Mouse (Mus musculus) embryonic facial prominence, embryonic 10.5 days (tissue): ENCODE data around the gene Stam2. TPM values are rescaled to one million over a fixed set of nuclear protein-coding genes. Genes with fewer than 3 reads are reported as not detected.
A peak's percentile ranks its signal among the peaks of the same experiment; 100 is the strongest.

ENCODE experiments used
- DNase-seq: peaks from one replicate; pipeline ENCODE4 v3.0.0-alpha.2; 2017; ENCODE audit warnings: low spot score
- H3K27ac ChIP-seq: fragments of 300-500 bp; sonication (generic); replicated peaks from 2 replicates; pipeline ENCODE4 v1.5.1; 2016; ENCODE audit warnings: mild to moderate bottlenecking
- H3K27me3 ChIP-seq: fragments of 300-500 bp; sonication (generic); replicated peaks from 2 replicates; pipeline ENCODE4 v1.6.1; 2016; ENCODE audit warnings: low read depth, mild to moderate bottlenecking; ENCODE audit not compliant: poor library complexity, severe bottlenecking
- H3K36me3 ChIP-seq: fragments of 300-500 bp; sonication (generic); replicated peaks from 2 replicates; pipeline ENCODE4 v1.6.1; 2016; ENCODE audit warnings: mild to moderate bottlenecking, moderate library complexity
- H3K4me1 ChIP-seq: fragments of 300-500 bp; sonication (generic); 2 replicates; pipeline ENCODE4 v1.6.1; 2016
- H3K4me3 ChIP-seq: fragments of 300-500 bp; sonication (generic); 2 replicates; pipeline ENCODE4 v1.5.1; 2016; ENCODE audit warnings: mild to moderate bottlenecking, moderate library complexity
- H3K9me3 ChIP-seq: fragments of 300-500 bp; sonication (generic); 2 replicates; pipeline ENCODE4 v1.6.1; 2016; ENCODE audit warnings: mild to moderate bottlenecking
- WGBS: fragments of 180-500 bp; shearing (Covaris S2); methylation state at CpG from one replicate; pipeline ENCODE4 v1.1.7; 2016; 5-methylcytosine and 5-hydroxymethylcytosine counted together
- polyA plus RNA-seq: library from polyadenylated mRNA; unstranded; fragments of >200 nt; fragmentation: Nextera tagmentation; extraction: Ambion mirVana; gene quantifications from 2 replicates; pipeline ENCODE4 v1.2.1, GENCODE M21; 2016

The Stam2 gene
- 30.3 and 32.8 TPM in 2 replicates for polyA plus RNA-seq

GRCm38 (mm10) chr2:52742256-52743158 lies at the start of gene Stam2:
TSS of gene Stam2 (minus strand) at chr2:52742281.
- H3K9me3 ChIP-seq: no peaks in the 10 kb centered on the region
- H3K27ac ChIP-seq: peak within 1 kb of the TSS; percentile 100
- H3K4me3 ChIP-seq: peak within 1 kb of the TSS; percentile 79
- WGBS: 8% methylated on average over 54 of the region's 54 CpGs
- H3K4me1 ChIP-seq: peaks cover 13% of the 10 kb centered on the region
- H3K27me3 ChIP-seq: no peaks in the 10 kb centered on the region
- H3K36me3 ChIP-seq: peaks cover 13% of the 10 kb centered on the region; the same call in 1 of the 2 replicates
- peak; percentile 92 for DNase-seq

GRCm38 (mm10) chr2:52785106-52785721 lies 43.1 kb upstream of the Stam2 start:
- no peaks in the 10 kb centered on the region for H3K27me3 ChIP-seq
- 45% methylated on average over 3 of the region's 3 CpGs for WGBS
- no peak overlapping the region for H3K27ac ChIP-seq
- DNase-seq: peak; percentile 11
- H3K4me3 ChIP-seq: no peak overlapping the region
- H3K36me3 ChIP-seq: no peaks in the 10 kb centered on the region
- peaks cover 8% of the 10 kb centered on the region for H3K4me1 ChIP-seq
- no peaks in the 10 kb centered on the region for H3K9me3 ChIP-seq

DNA sequence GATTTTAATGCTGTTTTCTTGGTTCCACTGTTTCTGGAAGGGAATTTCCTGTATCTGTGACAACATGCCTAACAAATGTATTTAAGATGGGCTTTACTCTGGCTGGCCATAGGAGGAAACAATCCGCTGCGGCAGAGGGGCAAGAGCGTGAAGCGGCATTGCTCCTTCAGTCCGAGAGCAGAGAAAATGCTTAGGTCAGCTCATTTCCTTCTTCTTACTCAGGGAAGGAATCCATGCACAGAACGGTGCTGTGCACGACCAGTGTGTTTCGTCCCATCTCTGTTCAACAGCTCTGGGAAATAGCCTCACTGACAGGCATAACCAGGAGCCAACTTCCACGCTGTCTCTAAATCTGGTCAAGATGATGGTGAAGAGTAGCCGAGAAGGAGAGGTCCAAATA lies 37.9 kb upstream of the Stam2 start:
- H3K36me3 ChIP-seq: no peaks in the 10 kb centered on the region
- peaks cover 3% of the 10 kb centered on the region for H3K4me1 ChIP-seq
- H3K9me3 ChIP-seq: no peaks in the 10 kb centered on the region
- H3K4me3 ChIP-seq: no peak overlapping the region
- WGBS: 89% methylated on average over 10 of the region's 10 CpGs
- H3K27ac ChIP-seq: no peak overlapping the region
- H3K27me3 ChIP-seq: no peaks in the 10 kb centered on the region
- DNase-seq: no peak

- Histone ChIP-seq H3K4me3 (no peak overlapping the region), H3K27me3 (no peaks in the 10 kb centered on the region), H3K9me3 (no peaks in the 10 kb centered on the region), H3K4me1 (no peaks in the 10 kb centered on the region), H3K27ac (no peak overlapping the region), H3K36me3 (no peaks in the 10 kb centered on the region)
- WGBS: 88% methylated on average over 9 of the region's 9 CpGs
- no peak for DNase-seq
These were observed 37.3 kb upstream of the Stam2 start for GRCm38 (mm10) chr2:52779381-52779780.

DNA sequence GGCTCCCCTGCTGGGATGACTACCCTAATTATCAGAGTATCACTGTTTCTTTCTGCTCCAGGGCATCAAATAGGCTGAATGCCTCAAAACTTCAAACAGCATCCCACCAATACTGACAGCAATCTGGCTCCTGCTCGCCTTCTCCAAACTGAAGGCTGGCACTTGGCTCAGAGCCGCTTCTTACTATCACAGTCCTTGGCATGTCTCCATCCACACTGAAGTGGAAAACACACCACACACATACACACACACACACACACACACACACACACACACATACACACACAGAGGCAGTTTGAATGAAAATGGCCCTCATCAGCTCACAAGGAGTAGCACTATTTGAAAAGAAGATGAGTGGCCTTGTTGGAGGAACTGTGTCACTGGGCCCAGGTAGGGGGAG lies 35.8 kb upstream of the Stam2 start:
- no peaks in the 10 kb centered on the region for H3K4me1 ChIP-seq
- no peak overlapping the region for H3K4me3 ChIP-seq
- H3K36me3 ChIP-seq: no peaks in the 10 kb centered on the region
- no peaks in the 10 kb centered on the region for H3K9me3 ChIP-seq
- no peak overlapping the region for H3K27ac ChIP-seq
- DNase-seq: no peak
- no peaks in the 10 kb centered on the region for H3K27me3 ChIP-seq
- 66% methylated on average over 2 of the region's 2 CpGs for WGBS

- H3K27ac ChIP-seq: no peak overlapping the region
- H3K9me3 ChIP-seq: no peaks in the 10 kb centered on the region
- DNase-seq: no peak
- H3K4me1 ChIP-seq: no peaks in the 10 kb centered on the region
- no peak overlapping the region for H3K4me3 ChIP-seq
- H3K36me3 ChIP-seq: no peaks in the 10 kb centered on the region
- no peaks in the 10 kb centered on the region for H3K27me3 ChIP-seq
- WGBS: 72% methylated on average over 1 of the region's 1 CpGs
These were observed 32.3 kb upstream of the Stam2 start for GRCm38 (mm10) chr2:52774373-52774772.

- H3K27me3 ChIP-seq: no peaks in the 10 kb centered on the region
- WGBS: 36% methylated on average over 5 of the region's 5 CpGs
- H3K27ac ChIP-seq: no peak overlapping the region
- H3K36me3 ChIP-seq: no peaks in the 10 kb centered on the region
- H3K4me1 ChIP-seq: no peaks in the 10 kb centered on the region
- no peak overlapping the region for H3K4me3 ChIP-seq
- no peaks in the 10 kb centered on the region for H3K9me3 ChIP-seq
- DNase-seq: no peak
These were observed 30.8 kb upstream of the Stam2 start for GRCm38 (mm10) chr2:52772774-52773393.

GRCm38 (mm10) chr2:52765130-52765529 lies 23.0 kb upstream of the Stam2 start:
- no peak for DNase-seq
- WGBS: 90% methylated on average over 6 of the region's 6 CpGs
- H3K27ac ChIP-seq: no peak overlapping the region
- no peaks in the 10 kb centered on the region for H3K9me3 ChIP-seq
- H3K4me1 ChIP-seq: peaks cover 5% of the 10 kb centered on the region
- H3K36me3 ChIP-seq: no peaks in the 10 kb centered on the region
- no peaks in the 10 kb centered on the region for H3K27me3 ChIP-seq
- H3K4me3 ChIP-seq: no peak overlapping the region

GRCm38 (mm10) chr2:52763891-52764290 lies 21.8 kb upstream of the Stam2 start:
- H3K9me3 ChIP-seq: no peaks in the 10 kb centered on the region
- DNase-seq: peak; percentile 35
- no peak overlapping the region for H3K27ac ChIP-seq
- WGBS: 84% methylated on average over 14 of the region's 14 CpGs
- peaks cover 5% of the 10 kb centered on the region for H3K4me1 ChIP-seq
- H3K36me3 ChIP-seq: no peaks in the 10 kb centered on the region
- H3K27me3 ChIP-seq: no peaks in the 10 kb centered on the region
- no peak overlapping the region for H3K4me3 ChIP-seq

GRCm38 (mm10) chr2:52763040-52763736 lies 21.1 kb upstream of the Stam2 start:
- H3K4me3 ChIP-seq: peak overlapping the region; percentile 43

GRCm38 (mm10) chr2:52762529-52762928 lies 20.4 kb upstream of the Stam2 start:
- Histone ChIP-seq H3K4me3 (no peak overlapping the region), H3K27ac (no peak overlapping the region), H3K27me3 (no peaks in the 10 kb centered on the region), H3K36me3 (no peaks in the 10 kb centered on the region), H3K9me3 (no peaks in the 10 kb centered on the region), H3K4me1 (peaks cover 5% of the 10 kb centered on the region)
- 71% methylated on average over 7 of the region's 7 CpGs for WGBS
- DNase-seq: no peak

More at GRCm38 (mm10) chr2:52763040-52763736, 21.1 kb upstream of the Stam2 start:
- Histone ChIP-seq H3K4me1 (peaks cover 5% of the 10 kb centered on the region), H3K9me3 (no peaks in the 10 kb centered on the region), H3K36me3 (no peaks in the 10 kb centered on the region), H3K27me3 (no peaks in the 10 kb centered on the region), H3K27ac (peak overlapping the region; percentile 77)
- 17% methylated on average over 12 of the region's 12 CpGs for WGBS
- DNase-seq: peak; percentile 85

DNA sequence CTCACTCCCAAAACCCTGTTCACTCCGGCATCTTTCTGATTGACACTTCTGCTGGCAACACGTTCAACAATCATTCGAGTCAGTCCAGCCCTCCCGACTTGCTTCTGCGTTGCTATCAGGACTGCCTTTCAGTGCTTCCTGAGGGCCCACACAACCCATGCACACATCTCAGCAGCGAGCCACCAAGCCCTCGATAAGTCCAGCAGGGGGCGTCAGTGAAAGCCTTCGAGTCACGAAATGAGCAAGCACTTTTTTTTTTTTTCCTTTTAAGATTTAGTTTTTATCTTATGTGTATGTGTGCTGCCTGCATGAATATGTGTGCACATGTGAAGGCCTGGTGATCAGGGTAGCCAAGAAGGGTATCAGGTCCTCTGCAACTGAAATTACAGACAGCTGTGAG lies 16.5 kb upstream of the Stam2 start:
- no peaks in the 10 kb centered on the region for H3K27me3 ChIP-seq
- DNase-seq: peak; percentile 64
- no peaks in the 10 kb centered on the region for H3K4me1 ChIP-seq
- H3K36me3 ChIP-seq: no peaks in the 10 kb centered on the region
- H3K27ac ChIP-seq: no peak overlapping the region
- no peak overlapping the region for H3K4me3 ChIP-seq
- H3K9me3 ChIP-seq: no peaks in the 10 kb centered on the region
- whole genome bisulfite sequencing: 34% methylated on average over 10 of the region's 10 CpGs
